Mouse (Mus musculus) lung, postnatal 0 days (tissue): Measurements from ENCODE around the gene Fjx1.

Experiments used
- CTCF ChIP-seq: IDR thresholded peaks from 2 replicates; pipeline ENCODE4 v1.5.1; 2016; ENCODE audit warnings: antibody characterized with exemption, mild to moderate bottlenecking
- EP300 ChIP-seq: IDR thresholded peaks from 2 replicates; pipeline ENCODE4 v1.6.1; 2016; ENCODE audit warnings: antibody characterized with exemption, mild to moderate bottlenecking, control low read depth

DNA sequence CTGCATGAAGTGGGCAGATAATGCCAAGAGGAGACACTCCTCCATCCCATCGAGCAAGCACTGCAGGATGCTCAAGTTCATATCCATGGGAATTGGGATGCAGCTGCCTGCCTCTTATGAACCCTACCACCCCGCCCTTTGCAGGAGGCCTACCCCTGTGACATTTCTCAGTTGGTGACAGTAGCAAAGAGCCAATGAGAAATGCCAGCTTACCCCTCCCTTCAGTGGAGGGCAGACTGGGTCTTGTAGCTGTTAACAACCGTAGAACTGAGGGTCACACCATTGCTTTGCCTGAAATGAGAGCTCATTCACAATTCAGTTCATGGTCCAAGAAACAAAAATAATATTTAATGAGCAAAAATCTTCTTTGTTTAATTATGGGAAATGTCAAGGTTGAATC is 28.4 kb upstream of the Fjx1 start:
- TF ChIP-seq EP300 (no peak), CTCF (no peak)
